Comparison of ENCODE assay signal across 19 mouse cellular contexts in genomic region chr6:55123056-55123455, GRCm38 (mm10). TPM values are rescaled to one million over a fixed set of nuclear protein-coding genes. Genes with fewer than 3 reads are reported as not detected.
DNase-seq lines count a peak whose midpoint lies in the region; ATAC-seq and TF ChIP-seq lines count a peak whose summit lies in the region.
"Had no signal": no experiment of that assay in that cellular context is flagged by ENCODE, and none has a peak within 500 bp of the region (broad histone marks: within the 10 kb centered on the region; RNA-seq: fewer than 3 reads in every experiment).

No protein-coding gene starts in this region.

- no peaks in the 10 kb centered on the region for H3K9me3 ChIP-seq in hindbrain, postnatal 0 days (ENCODE audit: low read length)
- H3K9me3 ChIP-seq in hindbrain, embryonic 16.5 days (ENCODE audit: control insufficient read depth, low read length), result no peaks in the 10 kb centered on the region
- H3K9me3 ChIP-seq in liver, embryonic 11.5 days (ENCODE audit: control insufficient read depth, low read length), result no peaks in the 10 kb centered on the region
- H3K9me3 ChIP-seq in midbrain, embryonic 15.5 days, result no peaks in the 10 kb centered on the region
- H3K9me3 ChIP-seq: kidney, embryonic 15.5 days; limb, embryonic 12.5 days; liver, embryonic 15.5 days; neural tube, embryonic 13.5 days had no signal

- H3K4me1 ChIP-seq in hindbrain, postnatal 0 days (ENCODE audit: insufficient read depth, low read length), result no peaks in the 10 kb centered on the region
- H3K4me1 ChIP-seq in hindbrain, embryonic 16.5 days (ENCODE audit: control insufficient read depth, insufficient read depth, low read depth, low read length), result peaks cover 2% of the 10 kb centered on the region; the same call in 1 of the 2 replicates
- no peaks in the 10 kb centered on the region for H3K4me1 ChIP-seq in liver, embryonic 11.5 days (replicated peaks; ENCODE audit: control insufficient read depth, insufficient read depth, low read length)
- peaks cover 5% of the 10 kb centered on the region; the same call in 1 of the 2 replicates for H3K4me1 ChIP-seq in midbrain, embryonic 15.5 days
- H3K4me1 ChIP-seq: limb, embryonic 12.5 days; liver, embryonic 15.5 days had no signal

- no peak for ATAC-seq in hindbrain, postnatal 0 days
- ATAC-seq in hindbrain, embryonic 16.5 days, result no peak
- ATAC-seq in granulocyte monocyte progenitor cell, adult 5-6 weeks (replicated peaks; ENCODE audit: poor library complexity, severe bottlenecking), result peak; percentile 52; the same call in 1 of the 2 replicates
- ATAC-seq in liver, embryonic 11.5 days (replicated peaks; ENCODE audit: low FRiP score), result no peak
- no peak for ATAC-seq in midbrain, embryonic 15.5 days (replicated peaks)

- peak; percentile 12 for DNase-seq in hindbrain, postnatal 0 days (ENCODE audit: low spot score)
- peak; percentile 37 for DNase-seq in Muller cell, postnatal 12 days (ENCODE audit: inconsistent ontology term)
- peak; percentile 31 for DNase-seq in heart, postnatal 4 days
- no peak for DNase-seq in thymus, adult 18-20 months
- no peak for DNase-seq in liver, embryonic 11.5 days (ENCODE audit: low spot score)
- DNase-seq: adrenal gland, postnatal 10 days; cerebellum, adult 9-10 months had no signal

- no peak for TF ChIP-seq CTCF in hindbrain, postnatal 0 days (IDR thresholded peaks at IDR 0.05; ENCODE audit: low read depth)

- no peak overlapping the region for H3K4me3 ChIP-seq in hindbrain, postnatal 0 days (ENCODE audit: low read length)
- H3K4me3 ChIP-seq in hindbrain, embryonic 16.5 days (ENCODE audit: low read length), result no peak overlapping the region
- H3K4me3 ChIP-seq in liver, embryonic 11.5 days (ENCODE audit: low read depth, low read length), result no peak overlapping the region
- no peak overlapping the region for H3K4me3 ChIP-seq in midbrain, embryonic 15.5 days
- H3K4me3 ChIP-seq: erythroblast, embryonic 14.5 days; kidney, embryonic 15.5 days; left cerebral cortex, adult 2 months; limb, embryonic 12.5 days; liver, embryonic 15.5 days; neural tube, embryonic 13.5 days had no signal

- H3K36me3 ChIP-seq in hindbrain, postnatal 0 days (ENCODE audit: insufficient read depth, low read length), result no peaks in the 10 kb centered on the region
- H3K36me3 ChIP-seq in hindbrain, embryonic 16.5 days (ENCODE audit: control insufficient read depth, insufficient read depth, low read length), result no peaks in the 10 kb centered on the region
- H3K36me3 ChIP-seq in liver, embryonic 11.5 days (ENCODE audit: control insufficient read depth, insufficient read depth, low read length), result no peaks in the 10 kb centered on the region
- H3K36me3 ChIP-seq in midbrain, embryonic 15.5 days (replicated peaks), result no peaks in the 10 kb centered on the region
- H3K36me3 ChIP-seq: kidney, embryonic 15.5 days; limb, embryonic 12.5 days; liver, embryonic 15.5 days; neural tube, embryonic 13.5 days had no signal

- no peak overlapping the region for H3K9ac ChIP-seq in hindbrain, postnatal 0 days (replicated peaks; ENCODE audit: low read length)
- no peak overlapping the region for H3K9ac ChIP-seq in hindbrain, embryonic 16.5 days (ENCODE audit: low read depth, low read length)
- H3K9ac ChIP-seq in liver, embryonic 11.5 days (ENCODE audit: low read depth, low read length), result no peak overlapping the region
- no peak overlapping the region for H3K9ac ChIP-seq in midbrain, embryonic 15.5 days
- H3K9ac ChIP-seq: kidney, embryonic 15.5 days; limb, embryonic 12.5 days; liver, embryonic 15.5 days; neural tube, embryonic 13.5 days had no signal

- H3K4me2 ChIP-seq in hindbrain, postnatal 0 days (ENCODE audit: low read depth, low read length), result no peak overlapping the region
- no peak overlapping the region for H3K4me2 ChIP-seq in hindbrain, embryonic 16.5 days (ENCODE audit: low read length)
- no peak overlapping the region for H3K4me2 ChIP-seq in liver, embryonic 11.5 days
- H3K4me2 ChIP-seq in midbrain, embryonic 15.5 days, result no peak overlapping the region
- H3K4me2 ChIP-seq: kidney, embryonic 15.5 days; limb, embryonic 12.5 days; liver, embryonic 15.5 days; neural tube, embryonic 13.5 days had no signal

- WGBS in hindbrain, postnatal 0 days, result 48% methylated on average over 4 of the region's 4 CpGs
- WGBS in hindbrain, embryonic 16.5 days, result 50% methylated on average over 4 of the region's 4 CpGs
- 20% methylated on average over 4 of the region's 4 CpGs for WGBS in liver, embryonic 11.5 days
- WGBS in midbrain, embryonic 15.5 days, result 50% methylated on average over 4 of the region's 4 CpGs

- no peak overlapping the region for H3K27ac ChIP-seq in hindbrain, postnatal 0 days
- H3K27ac ChIP-seq in hindbrain, embryonic 16.5 days (ENCODE audit: low read depth, low read length), result no peak overlapping the region
- H3K27ac ChIP-seq in liver, embryonic 11.5 days (ENCODE audit: low read depth, low read length), result no peak overlapping the region
- H3K27ac ChIP-seq in midbrain, embryonic 15.5 days, result no peak overlapping the region
- H3K27ac ChIP-seq: kidney, embryonic 15.5 days; left cerebral cortex, adult 2 months; limb, embryonic 12.5 days; liver, embryonic 15.5 days; neural tube, embryonic 13.5 days had no signal

- 0 out of 2 replicates have a peak, but pooled peaks cover 10% of the 10 kb centered on the region for H3K27me3 ChIP-seq in hindbrain, postnatal 0 days (ENCODE audit: insufficient read depth, low read length)
- peaks cover 11% of the 10 kb centered on the region for H3K27me3 ChIP-seq in hindbrain, embryonic 16.5 days (replicated peaks; ENCODE audit: control insufficient read depth, insufficient read depth, low read length)
- peaks cover 22% of the 10 kb centered on the region for H3K27me3 ChIP-seq in liver, embryonic 11.5 days (replicated peaks; ENCODE audit: control insufficient read depth, insufficient read depth, low read length)
- peaks cover 13% of the 10 kb centered on the region for H3K27me3 ChIP-seq in midbrain, embryonic 15.5 days (replicated peaks)

RNA-seq across cellular contexts. Expression of gene Crhr2, which starts 9.8 kb away (rescaled TPM):
- total RNA-seq in hindbrain, postnatal 0 days (2014; rRNA removed), result 1.4 and 3.0 TPM in 2 replicates
- 1.5 and 1.8 TPM in 2 replicates for polyA plus RNA-seq in hindbrain, postnatal 0 days (2015; fragmentation: Nextera tagmentation; extraction: Ambion mirVana)
- 1.4 and 1.7 TPM in 2 replicates for polyA plus RNA-seq in hindbrain, embryonic 16.5 days (2015; fragmentation: Nextera tagmentation; extraction: Ambion mirVana)
- total RNA-seq in granulocyte monocyte progenitor cell, adult 5-6 weeks (2014; fragmentation: Nextera tagmentation), result not detected in 2 replicates
- not detected in 2 replicates for total RNA-seq in granulocyte monocyte progenitor cell, adult 5-6 weeks (2017)
- 10 to 100 TPM; 11.4 to 12.0 TPM for total RNA-seq in heart, postnatal 4 days (2021)
- 0.95 and 1.0 TPM in 2 replicates for polyA plus RNA-seq in liver, embryonic 11.5 days (2014; fragmentation: Nextera tagmentation; extraction: Ambion mirVana)
- polyA plus RNA-seq in midbrain, embryonic 15.5 days (2015; fragmentation: Nextera tagmentation; extraction: Ambion mirVana), result 1.3 and 2.2 TPM in 2 replicates
- total RNA-seq: MEL; monocyte, adult 5-6 weeks had no signal
- polyA plus RNA-seq: erythroblast, embryonic 14.5 days; limb, embryonic 12.5 days had no signal

RNA-seq across cellular contexts. Expression of gene Inmt, which starts 51.8 kb away (rescaled TPM):
- 0.52 TPM in 1 of 2 replicates, not detected in the other for total RNA-seq in hindbrain, postnatal 0 days (2014; rRNA removed)
- polyA plus RNA-seq in hindbrain, postnatal 0 days (2015; fragmentation: Nextera tagmentation; extraction: Ambion mirVana), result not detected in 2 replicates
- not detected in 2 replicates for polyA plus RNA-seq in hindbrain, embryonic 16.5 days (2015; fragmentation: Nextera tagmentation; extraction: Ambion mirVana)
- total RNA-seq in granulocyte monocyte progenitor cell, adult 5-6 weeks (2014; fragmentation: Nextera tagmentation), result not detected in 2 replicates
- not detected in 2 replicates for total RNA-seq in granulocyte monocyte progenitor cell, adult 5-6 weeks (2017)
- not detected for total RNA-seq in heart, postnatal 4 days (2021)
- 0.58 and 1.0 TPM in 2 replicates for polyA plus RNA-seq in liver, embryonic 11.5 days (2014; fragmentation: Nextera tagmentation; extraction: Ambion mirVana)
- not detected in 2 replicates for polyA plus RNA-seq in midbrain, embryonic 15.5 days (2015; fragmentation: Nextera tagmentation; extraction: Ambion mirVana)
- total RNA-seq: heart, postnatal 10 days; monocyte, adult 5-6 weeks had no signal
- polyA plus RNA-seq: erythroblast, embryonic 14.5 days; limb, embryonic 12.5 days; neural tube, embryonic 13.5 days had no signal

Comparison
In these comparisons a context has a peak if more than half of its experiments do, and no peak if none do; other contexts are left out.
1. DNase-seq: peak in hindbrain, postnatal 0 days (single experiment), Muller cell, postnatal 12 days (single experiment) and heart, postnatal 4 days (single experiment); none in thymus, adult 18-20 months (0 of 2) and liver, embryonic 11.5 days (single experiment).